Mouse (Mus musculus): Measurements from ENCODE around the gene Lrrc40. TPM values are rescaled to one million over a fixed set of nuclear protein-coding genes. Genes with fewer than 3 reads are reported as not detected.

The Lrrc40 gene
- polyA plus RNA-seq (2015; fragmentation: Nextera tagmentation; extraction: Ambion mirVana) = 35.8 and 37.8 TPM in 2 replicates

DNA sequence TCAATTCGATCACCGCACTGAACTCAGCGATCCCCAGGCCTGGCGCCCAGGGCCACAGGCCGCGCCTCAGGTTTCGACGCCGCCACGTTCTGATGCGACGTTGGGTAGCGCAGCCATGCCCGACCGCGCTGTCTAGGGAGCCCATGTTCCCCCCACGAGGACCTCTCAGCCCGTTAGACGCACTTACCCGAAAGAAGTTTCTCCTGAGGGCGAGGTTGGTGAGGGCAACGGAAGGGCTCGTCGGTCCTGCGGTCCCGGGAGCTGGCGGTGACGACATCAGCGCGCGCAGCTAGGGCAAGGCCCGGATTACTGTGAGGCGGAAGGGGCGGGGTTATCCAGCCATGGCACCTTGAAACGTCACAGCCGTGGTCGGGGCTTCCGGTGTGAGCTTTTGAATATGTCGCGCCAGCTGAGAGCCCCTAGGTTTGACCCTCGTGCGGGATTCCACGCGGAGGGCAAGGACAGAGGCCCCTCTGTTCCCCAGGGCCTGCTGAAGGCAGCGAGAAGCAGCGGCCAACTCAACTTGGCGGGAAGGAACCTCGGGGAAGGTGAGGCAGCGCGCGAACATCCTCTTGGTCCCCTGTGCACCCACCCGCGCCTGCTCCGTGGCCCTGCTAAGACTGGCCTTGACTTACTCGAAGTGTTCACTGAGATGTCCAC lies at the start of gene Lrrc40, which contains the start of gene Srsf11:
Gene Lrrc40 (plus strand): TSS at position 334 of the 660 bp plus-strand sequence.
Gene Srsf11 (minus strand): TSS at position 311 of the 660 bp plus-strand sequence.

Other genes with a start within 250 kb of the Lrrc40 start
- 3.1 and 4.1 TPM in 2 replicates for gene Cth, start 111.6 kb upstream of the Lrrc40 start, polyA plus RNA-seq (2015; fragmentation: Nextera tagmentation; extraction: Ambion mirVana)
- gene Ankrd13c, start 89.4 kb upstream of the Lrrc40 start, polyA plus RNA-seq (2015; fragmentation: Nextera tagmentation; extraction: Ambion mirVana) = 32.6 and 34.5 TPM in 2 replicates
- 211 and 220 TPM in 2 replicates for gene Srsf11, start within 50 bp of the Lrrc40 start, polyA plus RNA-seq (2015; fragmentation: Nextera tagmentation; extraction: Ambion mirVana)

Data from neural tube, postnatal 0 days (tissue).